Mouse (Mus musculus): ENCODE measurements around the gene Hpca.
A peak's percentile ranks its signal among the peaks of the same experiment; 100 is the strongest.

The Hpca gene

DNA sequence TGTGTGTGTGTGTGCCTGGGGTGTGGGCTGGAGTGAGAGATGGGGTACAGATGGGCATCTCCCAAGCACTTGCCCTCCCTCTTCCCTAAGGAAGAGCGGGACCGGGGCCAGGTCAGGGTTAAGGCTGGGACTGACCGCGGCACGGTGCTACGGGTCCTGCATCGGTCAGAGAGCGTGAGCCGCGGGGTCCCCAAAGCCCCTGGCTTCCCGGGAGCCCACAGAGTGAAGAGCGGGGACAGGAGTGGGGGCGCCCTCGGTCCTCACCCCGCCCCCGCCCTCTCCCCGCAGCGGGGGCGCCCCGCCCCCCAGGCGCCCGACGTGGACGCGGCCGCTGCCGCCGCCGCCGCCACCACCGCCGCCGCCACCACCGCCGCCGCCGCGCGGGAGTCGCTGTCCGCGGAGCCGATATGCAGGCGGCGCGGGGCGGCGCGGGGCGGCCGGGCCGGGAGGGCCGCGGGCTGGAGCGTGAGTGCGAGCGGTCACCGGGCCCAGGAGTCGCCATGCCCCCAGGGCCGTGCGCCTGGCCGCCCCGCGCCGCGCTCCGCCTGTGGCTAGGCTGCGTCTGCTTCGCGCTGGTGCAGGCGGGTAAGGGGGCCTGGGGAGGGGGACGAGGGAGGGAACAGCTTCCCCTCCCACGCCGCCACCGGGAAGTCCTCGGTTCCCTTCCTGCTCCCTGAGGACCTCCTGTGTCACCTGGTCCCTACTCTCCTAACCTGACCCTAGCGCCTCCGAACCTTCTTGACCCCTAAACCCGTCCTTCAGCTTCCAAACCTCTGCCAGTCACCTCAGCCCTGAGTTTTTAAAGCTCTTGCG is 14.9 kb upstream of the Hpca start, which contains the start of gene Fndc5:
Gene Fndc5, plus strand, starts transcription at position 421 of the 813 bp plus-strand sequence.
- ATAC-seq (ENCODE audit: insufficient number of reproducible peaks, low FRiP score, low TSS enrichment) = no peak

DNA sequence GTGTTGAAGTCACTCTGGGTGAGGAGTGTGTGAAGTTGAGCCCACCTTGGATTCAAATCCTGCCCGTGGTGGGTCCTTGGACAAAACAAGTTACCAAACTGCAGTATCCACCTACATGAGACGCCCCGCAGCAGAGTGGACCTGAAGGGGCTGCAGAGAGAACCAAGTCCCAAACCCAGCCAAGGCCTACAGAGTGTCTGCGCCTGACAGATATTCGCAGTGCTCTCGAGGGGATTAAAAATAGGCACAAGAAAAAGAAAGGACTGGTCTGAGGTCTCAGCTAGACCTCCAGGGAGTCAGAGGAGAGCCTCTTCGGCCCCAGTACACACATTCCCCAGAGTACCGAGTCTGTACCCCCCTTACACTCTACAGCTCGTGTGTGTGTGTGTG is 14.3 kb upstream of the Hpca start:
- no peak for ATAC-seq (ENCODE audit: insufficient number of reproducible peaks, low FRiP score, low TSS enrichment)

- ATAC-seq (ENCODE audit: insufficient number of reproducible peaks, low FRiP score, low TSS enrichment) = no peak
Measured at GRCm38 (mm10) chr4:129135637-129136036, 13.8 kb upstream of the Hpca start.

DNA sequence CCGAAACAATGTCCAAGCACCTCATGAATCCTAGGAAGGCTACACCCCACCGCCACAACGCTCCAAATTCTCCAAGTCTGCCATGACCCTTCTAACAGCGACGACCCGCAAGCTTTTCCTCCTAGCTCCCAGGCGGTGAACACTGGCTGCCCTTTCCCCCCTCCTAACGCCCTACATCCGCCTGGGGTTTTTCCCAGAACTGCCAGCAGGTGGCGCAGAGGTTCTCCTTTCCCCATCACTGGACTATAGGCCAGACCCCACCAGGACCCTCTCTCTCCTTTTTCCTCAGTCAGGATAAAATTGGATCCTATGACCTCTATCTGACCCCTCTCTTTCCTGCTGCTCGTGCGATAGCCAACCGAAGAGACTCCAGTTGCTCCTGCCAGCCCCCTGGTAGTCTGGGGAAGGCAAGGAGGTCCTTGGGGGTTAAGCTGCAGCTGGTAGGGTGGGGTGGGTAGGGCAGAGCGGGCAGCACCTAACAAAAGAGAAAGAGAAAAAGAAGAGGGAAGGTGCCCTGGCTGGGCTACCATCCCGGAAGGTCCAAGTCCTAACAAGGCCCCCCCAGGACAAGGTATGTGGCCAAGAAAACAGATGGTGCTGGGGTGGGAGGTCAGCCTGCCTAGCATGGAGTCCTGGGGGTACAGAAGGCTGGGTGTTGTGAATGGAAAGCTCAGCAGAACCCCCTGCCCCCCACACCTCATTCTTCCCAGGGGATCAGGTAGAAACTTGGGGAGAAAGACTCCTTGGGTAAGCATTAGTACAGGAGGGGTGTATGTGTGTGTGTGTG is 13.2 kb upstream of the Hpca start:
- peak; percentile 34; the same call in 1 of the 2 replicates for ATAC-seq (ENCODE audit: insufficient number of reproducible peaks, low FRiP score, low TSS enrichment)

DNA sequence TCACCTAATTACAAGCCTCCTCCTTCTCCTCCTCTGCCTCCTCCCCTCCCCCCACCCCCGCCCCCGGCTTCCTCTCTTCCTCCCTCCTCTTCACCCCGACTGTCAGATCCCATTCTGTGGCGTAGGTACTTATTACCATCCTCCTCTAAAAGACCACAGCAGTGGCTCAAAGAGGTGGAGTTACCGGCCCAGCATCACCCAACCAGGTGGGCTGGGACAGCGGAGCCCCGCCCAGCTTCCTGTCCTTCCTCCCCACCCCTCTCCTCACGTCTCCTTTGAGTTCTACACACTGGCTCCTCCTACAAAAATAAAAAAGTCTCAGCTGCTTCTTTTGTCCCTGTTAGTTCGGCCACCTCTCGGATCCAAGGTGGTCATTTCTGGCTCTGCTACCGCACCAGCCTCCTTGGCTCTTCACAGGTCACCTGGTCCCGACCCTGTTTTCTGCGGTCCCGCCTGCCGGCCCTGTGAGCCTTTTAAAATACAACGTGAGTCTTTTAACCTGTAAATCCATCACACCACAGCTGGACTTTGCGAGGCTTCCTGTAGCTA is 9.0 kb upstream of the Hpca start:
- ATAC-seq (ENCODE audit: insufficient number of reproducible peaks, low FRiP score, low TSS enrichment) = no peak

GRCm38 (mm10) chr4:129130149-129130548 is 8.3 kb upstream of the Hpca start:
- 0 out of 2 replicates have a peak, but pooled peaks have one; percentile 38 for ATAC-seq (ENCODE audit: insufficient number of reproducible peaks, low FRiP score, low TSS enrichment)

DNA sequence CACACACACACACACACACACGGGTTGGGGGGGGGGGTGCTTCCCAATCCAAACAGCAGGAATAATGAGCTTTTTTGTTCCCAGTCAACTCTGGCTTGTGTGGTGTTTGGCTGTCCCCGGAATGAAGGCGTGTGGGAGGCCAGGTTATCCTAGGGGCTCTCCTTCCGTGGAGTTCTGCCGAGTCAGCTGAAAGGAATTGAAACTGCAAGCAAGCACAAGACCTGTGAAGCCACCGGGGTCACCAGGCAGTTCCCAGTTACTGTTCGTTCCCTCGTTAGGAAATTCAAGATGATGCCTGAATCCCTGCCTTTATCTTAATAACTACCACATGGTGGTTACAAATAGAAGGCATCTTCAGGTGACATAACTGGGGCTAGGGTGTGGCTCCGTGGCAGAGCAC is 7.6 kb upstream of the Hpca start:
- no peak for ATAC-seq (ENCODE audit: insufficient number of reproducible peaks, low FRiP score, low TSS enrichment)

DNA sequence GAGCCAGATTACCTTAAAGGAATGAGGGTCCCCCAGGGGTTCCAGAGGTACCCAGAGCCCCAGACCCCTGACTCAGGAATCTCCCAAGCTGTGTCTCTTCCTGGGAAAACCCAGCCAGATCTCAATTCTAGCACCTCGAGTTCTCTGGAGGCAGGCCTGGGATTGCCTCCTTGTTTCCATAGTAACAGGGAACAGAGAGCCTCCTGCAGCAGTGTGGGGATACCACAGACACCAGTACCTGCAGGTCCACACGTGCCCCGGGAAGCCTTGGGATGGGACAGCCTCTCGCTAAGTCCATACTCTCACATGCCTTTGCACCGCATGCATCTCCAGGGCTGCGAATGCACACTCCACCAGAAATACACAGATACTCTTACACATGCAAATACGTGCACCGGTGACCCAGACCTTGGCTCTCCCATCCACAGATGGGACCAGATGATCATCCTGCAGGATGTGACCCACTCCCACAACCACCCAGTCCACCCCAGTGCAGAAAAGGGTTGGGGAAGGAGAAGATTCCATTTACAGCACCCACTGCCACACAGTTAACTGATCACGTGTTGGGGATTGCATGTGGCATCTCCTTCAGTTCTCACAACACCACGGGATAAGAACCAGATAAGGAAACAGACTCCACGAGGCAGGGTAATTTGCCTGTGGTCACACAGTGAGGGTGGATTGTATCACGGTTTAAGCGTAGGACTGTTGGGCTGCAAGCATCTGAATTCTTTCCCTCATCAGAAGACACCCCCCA is 6.9 kb upstream of the Hpca start:
- ATAC-seq (ENCODE audit: insufficient number of reproducible peaks, low FRiP score, low TSS enrichment) = no peak

DNA sequence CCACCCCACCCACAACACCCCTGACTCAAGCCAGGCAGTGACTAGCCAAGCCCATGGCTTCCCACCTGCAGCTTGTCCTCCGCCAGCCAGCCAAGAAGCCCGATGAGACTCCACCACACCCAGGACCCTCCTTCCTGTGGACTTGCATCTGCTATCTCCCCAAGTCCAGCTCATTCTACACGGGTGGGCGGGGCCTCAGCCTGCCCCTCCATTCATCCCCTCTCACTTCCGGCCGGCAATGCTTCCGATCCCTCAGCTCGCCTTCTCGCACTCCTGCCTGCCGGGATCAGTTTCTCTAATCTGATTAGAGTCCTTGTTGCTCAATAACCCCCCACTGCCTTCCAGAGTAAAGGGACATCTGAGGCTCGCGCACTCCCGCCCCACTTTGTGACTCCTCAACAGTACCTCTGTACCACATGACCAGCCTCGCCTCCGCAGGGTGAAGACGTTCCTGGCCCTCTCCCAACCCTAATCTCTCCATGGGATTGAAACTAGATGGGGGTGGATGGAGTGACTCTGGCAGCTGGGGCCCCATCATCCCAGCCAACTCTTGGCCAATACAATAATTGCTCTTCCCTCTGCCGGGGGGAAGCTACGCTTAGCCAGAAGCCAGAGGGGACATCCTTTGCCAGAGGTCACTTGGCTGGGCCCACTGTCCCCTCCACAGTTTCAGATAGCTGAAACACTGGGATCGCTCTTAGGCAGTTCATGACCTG is 4.1 kb upstream of the Hpca start:
- no peak for ATAC-seq (ENCODE audit: insufficient number of reproducible peaks, low FRiP score, low TSS enrichment)

DNA sequence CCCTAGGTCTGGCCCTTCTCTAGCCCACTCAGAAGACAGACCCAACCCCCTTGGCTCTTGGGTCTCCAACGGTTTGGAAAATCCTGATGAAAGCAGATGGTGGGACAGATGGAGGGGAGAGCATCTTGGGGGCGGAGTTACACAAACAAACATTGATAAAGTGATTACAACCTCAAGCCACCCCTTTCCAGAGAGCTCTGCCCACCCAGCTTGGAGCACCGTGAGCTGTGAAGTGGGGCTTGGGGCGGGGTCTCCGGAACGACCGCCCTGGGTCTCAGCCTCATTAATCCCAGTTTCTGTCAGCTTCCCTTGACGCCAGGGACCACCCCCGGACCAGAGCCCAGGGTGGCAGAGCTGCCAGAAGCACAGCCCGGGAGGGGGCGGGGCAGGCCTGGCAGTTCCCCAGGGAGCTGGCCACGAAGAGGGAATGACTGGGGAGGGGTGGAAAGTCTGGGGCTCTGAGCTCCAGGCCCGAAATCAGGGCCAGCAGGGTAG is 2.9 kb upstream of the Hpca start:
- no peak for ATAC-seq (ENCODE audit: insufficient number of reproducible peaks, low FRiP score, low TSS enrichment)

DNA sequence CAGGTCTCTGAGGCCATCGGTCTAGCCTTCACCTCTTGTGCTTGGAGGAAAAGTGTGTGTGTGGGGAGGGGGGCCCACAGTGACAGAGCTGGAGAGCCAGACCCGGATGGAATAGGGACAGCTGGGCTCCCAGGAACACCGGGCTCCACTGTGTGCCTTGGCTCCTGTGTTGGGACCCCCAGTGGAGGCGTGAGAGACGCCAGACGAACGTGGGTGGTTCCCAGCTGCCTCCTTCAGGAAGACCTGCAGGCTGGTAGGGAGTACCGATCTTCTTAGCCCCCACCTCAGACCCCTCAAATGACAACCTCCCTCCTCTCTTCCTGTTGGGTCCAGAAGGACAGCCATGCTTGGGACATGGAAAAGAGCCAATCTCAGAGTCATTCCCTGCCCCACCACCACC is 883 bp upstream of the Hpca start:
- no peak for ATAC-seq (ENCODE audit: insufficient number of reproducible peaks, low FRiP score, low TSS enrichment)

DNA sequence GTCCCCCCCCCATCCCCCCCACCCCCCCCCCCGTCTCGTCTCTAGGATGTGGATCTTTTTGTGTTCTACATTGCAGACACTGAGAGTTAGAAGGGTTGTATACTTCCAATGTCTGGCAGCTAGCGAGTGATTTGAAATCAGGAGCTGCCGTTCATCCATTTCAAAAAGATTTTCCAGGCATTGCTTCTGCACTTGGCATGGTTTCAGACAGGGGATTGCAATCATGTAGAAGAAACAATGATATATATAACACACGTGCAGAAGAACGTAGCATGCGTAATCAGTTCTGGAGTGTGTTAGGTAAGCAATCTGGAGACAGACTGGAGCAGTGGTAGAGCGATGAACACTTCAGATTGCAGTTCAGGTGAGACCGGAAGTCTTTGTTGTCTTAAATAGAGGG is 271 bp upstream of the Hpca start:
- ATAC-seq (ENCODE audit: insufficient number of reproducible peaks, low FRiP score, low TSS enrichment) = no peak

GRCm38 (mm10) chr4:129120520-129121445 is 1.1 kb downstream of the Hpca start:
- ATAC-seq (ENCODE audit: insufficient number of reproducible peaks, low FRiP score, low TSS enrichment) = no peak

DNA sequence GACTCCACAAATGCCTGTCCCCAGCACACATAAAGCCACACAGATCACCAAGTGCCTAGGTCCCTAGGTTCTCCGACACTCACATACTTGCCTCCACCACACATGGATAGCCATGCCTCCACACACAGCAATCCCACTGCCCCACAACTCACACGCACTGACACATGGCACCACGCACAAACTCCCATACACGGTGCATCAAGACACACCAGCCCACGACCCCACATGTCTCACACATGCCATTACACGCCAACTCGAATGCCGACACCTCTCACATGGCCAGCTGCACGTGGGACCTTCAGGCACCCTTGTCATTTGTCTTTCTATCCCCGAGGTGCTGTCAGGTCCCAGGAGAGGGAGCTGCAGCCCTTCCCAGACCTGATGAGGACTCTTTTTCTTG is 2.1 kb downstream of the Hpca start:
- no peak for ATAC-seq (ENCODE audit: insufficient number of reproducible peaks, low FRiP score, low TSS enrichment)

DNA sequence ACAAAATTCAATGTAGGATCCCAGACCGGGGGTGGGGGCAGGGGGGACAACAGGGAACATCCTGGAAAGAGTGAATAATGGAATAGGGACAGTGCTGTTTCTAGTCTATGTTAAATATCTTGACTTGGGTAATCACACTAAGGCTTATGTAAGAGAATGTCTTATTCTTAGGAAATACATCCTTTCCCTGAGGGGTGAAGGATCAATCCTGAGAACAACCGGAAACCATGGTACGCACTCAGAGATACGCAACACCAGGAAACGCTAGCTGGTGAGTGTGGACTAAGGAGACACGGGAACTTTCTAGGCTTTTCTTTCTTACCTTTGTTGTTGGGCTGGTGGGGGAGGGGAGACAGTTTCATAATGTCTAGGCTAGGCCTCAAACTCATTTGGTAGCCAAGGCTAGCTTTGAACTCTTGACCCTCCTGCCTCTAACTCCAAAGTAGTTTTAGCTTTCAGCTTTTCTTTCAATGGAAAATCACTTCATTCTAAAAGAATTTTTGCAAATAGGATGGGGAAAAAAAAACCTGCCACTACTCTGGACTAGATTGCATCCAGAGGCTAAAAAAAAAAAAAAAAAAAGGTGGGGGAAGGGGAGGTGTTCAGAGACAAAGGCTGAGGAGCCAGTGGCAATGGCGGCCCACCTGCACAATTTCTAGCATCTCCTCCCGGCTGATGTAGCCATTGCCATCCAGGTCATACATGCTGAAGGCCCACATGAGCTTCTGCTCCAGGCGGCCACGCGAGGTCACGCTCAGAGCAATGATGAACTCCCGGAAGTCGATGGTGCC is 3.9 kb downstream of the Hpca start:
- ATAC-seq (ENCODE audit: insufficient number of reproducible peaks, low FRiP score, low TSS enrichment) = no peak

DNA sequence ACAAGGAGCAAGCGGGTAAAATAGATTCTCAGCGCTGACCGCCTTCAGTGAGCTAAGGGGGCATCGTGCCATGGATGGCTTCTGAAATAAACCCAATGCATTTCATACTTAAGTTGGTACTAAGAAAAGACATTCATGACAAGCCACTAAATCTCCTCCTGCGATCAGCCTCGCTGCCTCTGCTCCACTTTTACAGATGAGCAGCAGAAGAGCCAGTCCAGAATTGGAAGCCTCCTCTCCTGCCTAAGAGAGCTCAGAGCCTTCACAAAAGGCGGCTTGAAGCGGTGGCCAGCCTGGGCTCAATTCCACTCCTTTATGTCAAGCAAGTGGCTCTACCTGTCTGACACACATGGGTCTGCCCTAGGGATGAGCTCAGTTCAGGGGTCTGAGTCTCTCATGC is 5.1 kb downstream of the Hpca start:
- no peak for ATAC-seq (ENCODE audit: insufficient number of reproducible peaks, low FRiP score, low TSS enrichment)

GRCm38 (mm10) chr4:129113083-129113988 is 8.5 kb downstream of the Hpca start:
- ATAC-seq (ENCODE audit: insufficient number of reproducible peaks, low FRiP score, low TSS enrichment) = peak; percentile 73; the same call in 1 of the 2 replicates

All from cerebellum, adult (tissue).